Mouse (Mus musculus): ENCODE data around the gene Alkbh5. TPM values are rescaled to one million over a fixed set of nuclear protein-coding genes. Genes with fewer than 3 reads are reported as not detected.

Alkbh5 gene
- polyA plus RNA-seq (2021; fragmentation: Nextera tagmentation), result 25.8 and 28.9 TPM in 2 replicates
- long read RNA-seq, experiment 1, full-length matches to known transcripts, result 122 of 128 reads
- long read RNA-seq, experiment 1, partial matches to known transcripts, result 1 of 128 reads
- long read RNA-seq, experiment 1, other reads (novel, unspliced or antisense), result 5 of 128 reads
- long read RNA-seq, experiment 2, full-length matches to known transcripts, result 9 of 91 reads
- long read RNA-seq, experiment 2, partial matches to known transcripts, result 0 of 91 reads
- long read RNA-seq, experiment 2, other reads (novel, unspliced or antisense), result 82 of 91 reads

DNA sequence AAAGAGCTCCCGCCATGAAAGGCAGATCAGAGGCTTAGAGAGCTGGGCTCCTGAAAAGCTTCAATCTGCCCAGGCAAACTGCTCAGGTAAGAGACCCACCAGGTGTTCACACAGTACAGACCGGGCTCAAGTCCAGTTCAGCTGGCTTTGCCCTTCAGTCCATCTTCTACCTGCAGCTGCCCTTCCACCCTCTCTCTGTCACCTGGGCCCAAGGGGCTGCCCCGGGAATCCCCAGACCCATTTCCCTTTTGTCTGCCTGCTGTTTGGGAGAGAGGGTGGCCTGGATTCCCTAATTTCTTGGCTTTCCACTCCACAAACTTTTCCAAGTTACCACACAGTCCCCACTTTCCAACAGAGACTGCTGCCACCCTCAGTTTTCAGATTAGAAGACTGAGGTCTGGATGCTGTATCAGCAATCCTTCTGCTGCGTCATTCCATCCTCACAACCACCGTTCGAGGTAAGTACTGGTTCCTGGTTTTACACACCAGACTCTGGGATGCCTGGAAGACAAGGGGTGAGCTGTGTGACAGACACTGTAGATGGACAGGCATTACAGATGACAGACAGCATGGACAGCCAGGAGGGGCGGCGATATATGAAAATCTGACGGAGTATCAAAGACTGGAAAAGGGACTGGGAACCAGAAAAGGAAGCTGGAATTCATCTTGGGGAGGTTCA is at the start of gene Alkbh5:
Gene Alkbh5, plus strand, starts transcription at position 202 of the 679 bp plus-strand sequence.

Other genes with a start within 250 kb of the Alkbh5 start
- 67.3 and 75.3 TPM in 2 replicates for gene Tom1l2, start 183.5 kb upstream of the Alkbh5 start, polyA plus RNA-seq (2021; fragmentation: Nextera tagmentation)
- gene Drc3, start 183.1 kb upstream of the Alkbh5 start, polyA plus RNA-seq (2021; fragmentation: Nextera tagmentation), result 7.1 and 9.7 TPM in 2 replicates
- 43.7 and 47.2 TPM in 2 replicates for gene Gid4, start 119.2 kb upstream of the Alkbh5 start, polyA plus RNA-seq (2021; fragmentation: Nextera tagmentation)
- 22.6 and 30.2 TPM in 2 replicates for gene Atpaf2, start 117.9 kb upstream of the Alkbh5 start, polyA plus RNA-seq (2021; fragmentation: Nextera tagmentation)
- gene Drg2, start 81.8 kb upstream of the Alkbh5 start, polyA plus RNA-seq (2021; fragmentation: Nextera tagmentation), result 54.6 and 57.6 TPM in 2 replicates
- 0.04 TPM in 1 of 2 replicates, not detected in the other for gene Myo15, start 67.0 kb upstream of the Alkbh5 start, polyA plus RNA-seq (2021; fragmentation: Nextera tagmentation)
- gene Llgl1, start 163.3 kb downstream of the Alkbh5 start, polyA plus RNA-seq (2021; fragmentation: Nextera tagmentation), result 14.7 and 16.7 TPM in 2 replicates
- 28.5 and 33.9 TPM in 2 replicates for gene Flii, start 190.9 kb downstream of the Alkbh5 start, polyA plus RNA-seq (2021; fragmentation: Nextera tagmentation)
- 5.0 and 11.5 TPM in 2 replicates for gene Mief2, start 192.0 kb downstream of the Alkbh5 start, polyA plus RNA-seq (2021; fragmentation: Nextera tagmentation)
- gene Top3a, start 241.0 kb downstream of the Alkbh5 start, polyA plus RNA-seq (2021; fragmentation: Nextera tagmentation), result 1.9 TPM in 2 replicates
- 4.9 and 8.2 TPM in 2 replicates for gene Smcr8, start 241.1 kb downstream of the Alkbh5 start, polyA plus RNA-seq (2021; fragmentation: Nextera tagmentation)

Data from left cerebral cortex, adult 6 months (tissue).